Mouse (Mus musculus): ENCODE measurements around the gene Zc3h4.
A peak's percentile ranks its signal among the peaks of the same experiment; 100 is the strongest.

The Zc3h4 gene

GRCm38 (mm10) chr7:16433352-16433971 is 32.8 kb downstream of the Zc3h4 start:
- DNase-seq (ENCODE audit: low read depth), result no peak

- no peak for DNase-seq (ENCODE audit: low read depth)
These were observed 34.4 kb downstream of the Zc3h4 start for GRCm38 (mm10) chr7:16435088-16435487.

GRCm38 (mm10) chr7:16441241-16441640 is 40.5 kb downstream of the Zc3h4 start:
- DNase-seq (ENCODE audit: low read depth), result no peak

- no peak for DNase-seq (ENCODE audit: low read depth)
These were observed 50.9 kb downstream of the Zc3h4 start for GRCm38 (mm10) chr7:16451656-16452055.

GRCm38 (mm10) chr7:16452587-16453073 is 51.9 kb downstream of the Zc3h4 start, which contains the start of gene Tmem160:
Gene Tmem160 (plus strand): TSS chr7:16452779.
- DNase-seq (ENCODE audit: low read depth), result peak; percentile 72

- DNase-seq (ENCODE audit: low read depth), result peak; percentile 50
These were observed 52.5 kb downstream of the Zc3h4 start for GRCm38 (mm10) chr7:16453118-16453711.

- no peak for DNase-seq (ENCODE audit: low read depth)
These were observed 54.3 kb downstream of the Zc3h4 start for GRCm38 (mm10) chr7:16455016-16455415.

GRCm38 (mm10) chr7:16456289-16456688 is 55.6 kb downstream of the Zc3h4 start:
- no peak for DNase-seq (ENCODE audit: low read depth)

- DNase-seq (ENCODE audit: low read depth), result no peak
These were observed 59.9 kb downstream of the Zc3h4 start for GRCm38 (mm10) chr7:16460566-16460965.

GRCm38 (mm10) chr7:16461151-16461550 is 60.4 kb downstream of the Zc3h4 start:
- DNase-seq (ENCODE audit: low read depth), result no peak

- DNase-seq (ENCODE audit: low read depth), result no peak
These were observed 61.0 kb downstream of the Zc3h4 start for GRCm38 (mm10) chr7:16461705-16462104.

GRCm38 (mm10) chr7:16463214-16463613 is 62.5 kb downstream of the Zc3h4 start:
- peak; percentile 67 for DNase-seq (ENCODE audit: low read depth)

- DNase-seq (ENCODE audit: low read depth), result peak; percentile 48
These were observed 64.5 kb downstream of the Zc3h4 start for GRCm38 (mm10) chr7:16465160-16465559.

- no peak for DNase-seq (ENCODE audit: low read depth)
These were observed 64.9 kb downstream of the Zc3h4 start for GRCm38 (mm10) chr7:16465568-16465967.

- peak; percentile 39 for DNase-seq (ENCODE audit: low read depth)
These were observed 65.9 kb downstream of the Zc3h4 start for GRCm38 (mm10) chr7:16466565-16466964.

- no peak for DNase-seq (ENCODE audit: low read depth)
These were observed 67.4 kb downstream of the Zc3h4 start for GRCm38 (mm10) chr7:16468115-16468514.

GRCm38 (mm10) chr7:16471549-16471948 is 70.8 kb downstream of the Zc3h4 start:
- no peak for DNase-seq (ENCODE audit: low read depth)

GRCm38 (mm10) chr7:16472116-16472709 is 71.5 kb downstream of the Zc3h4 start:
- no peak for DNase-seq (ENCODE audit: low read depth)

GRCm38 (mm10) chr7:16473847-16474246 is 73.1 kb downstream of the Zc3h4 start:
- DNase-seq (ENCODE audit: low read depth), result no peak

GRCm38 (mm10) chr7:16474445-16474844 is 73.7 kb downstream of the Zc3h4 start:
- DNase-seq (ENCODE audit: low read depth), result no peak

GRCm38 (mm10) chr7:16475321-16475720 is 74.6 kb downstream of the Zc3h4 start:
- DNase-seq (ENCODE audit: low read depth), result no peak

GRCm38 (mm10) chr7:16475764-16476599 is 75.3 kb downstream of the Zc3h4 start:
- no peak for DNase-seq (ENCODE audit: low read depth)
